Mouse (Mus musculus): Measurements from ENCODE around the gene Mcub.

The Mcub gene

DNA sequence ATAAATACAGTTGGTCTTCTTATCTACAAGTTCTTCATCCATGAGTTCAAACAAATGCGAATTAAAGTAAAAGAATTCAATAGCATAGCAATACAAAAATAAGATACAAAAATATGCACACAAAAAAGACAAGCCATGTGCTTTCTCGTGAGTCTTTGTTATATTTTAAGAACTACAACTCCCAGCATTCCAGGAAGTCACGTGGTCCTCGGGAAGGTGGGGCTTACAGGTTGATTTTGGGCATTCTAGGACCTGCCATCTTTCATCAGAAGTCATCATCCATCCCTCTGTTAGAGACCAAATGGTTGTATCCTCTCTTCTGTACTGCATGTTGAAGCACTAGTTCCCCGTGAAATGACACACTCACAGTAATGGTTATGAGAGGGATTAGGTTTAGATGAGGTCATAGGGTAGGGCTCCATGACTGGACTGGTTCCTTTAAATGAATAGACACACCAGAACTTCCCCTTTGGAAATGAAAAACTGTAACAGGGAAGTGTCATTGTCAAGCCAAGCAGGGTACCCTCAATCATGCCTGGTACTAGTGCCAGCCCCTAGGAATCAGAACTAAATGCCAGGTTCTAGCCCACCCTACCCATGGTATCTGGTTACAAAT lies 20.7 kb downstream of the Mcub start:
- no peak for DNase-seq (ENCODE audit: low read depth)

DNA sequence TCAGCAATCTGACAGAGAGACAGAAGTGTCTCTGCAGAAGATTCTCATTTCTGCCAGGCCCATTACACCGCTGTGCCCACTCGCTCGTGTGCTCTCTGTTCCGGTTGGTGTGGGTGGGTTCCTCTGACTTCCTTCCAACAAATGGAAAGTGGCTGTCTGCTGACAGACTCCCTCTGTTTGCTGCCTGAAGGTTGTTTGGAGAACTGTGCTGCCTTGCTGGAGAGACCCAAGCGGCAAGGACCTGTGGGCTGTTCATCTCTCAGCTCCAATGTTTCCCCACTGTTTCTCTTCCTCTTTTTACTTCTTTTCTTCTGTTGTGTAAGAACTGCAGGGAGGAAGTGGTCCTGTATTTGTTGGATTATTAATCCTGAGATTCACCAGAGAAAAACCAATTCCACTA lies 21.6 kb downstream of the Mcub start:
- DNase-seq (ENCODE audit: low read depth): no peak

DNA sequence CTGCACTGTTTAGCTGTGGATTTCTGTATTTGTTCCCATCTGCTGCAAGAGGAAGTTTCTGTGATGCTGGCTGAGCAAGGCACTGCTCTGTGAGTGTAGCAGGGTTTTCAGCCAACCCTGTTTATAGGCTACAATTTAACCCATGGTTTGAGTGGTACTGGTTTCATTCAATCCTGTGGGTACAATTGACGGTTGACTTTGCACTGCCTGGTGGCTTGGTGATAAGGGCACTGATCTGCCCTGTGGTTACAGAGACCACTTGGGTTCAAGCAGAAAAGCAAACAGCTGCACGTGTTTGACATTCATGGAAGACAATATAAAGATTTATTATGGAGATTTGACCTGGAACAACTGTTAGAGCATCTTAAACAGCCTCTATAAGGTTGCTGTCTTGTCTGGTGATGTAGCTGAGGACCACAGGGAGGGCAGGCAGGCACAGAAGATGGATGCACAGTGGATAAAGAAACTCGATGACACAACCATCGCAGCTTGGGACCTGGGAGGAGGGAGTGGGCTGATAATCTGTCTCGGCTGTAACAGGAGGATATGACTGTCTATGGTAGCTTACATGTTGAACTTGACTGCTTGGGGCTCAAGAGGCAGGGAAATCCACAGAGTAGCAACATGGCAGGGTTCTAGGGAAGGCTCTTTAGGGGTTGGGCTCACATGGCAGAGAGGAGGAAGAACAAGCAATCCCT lies 23.6 kb downstream of the Mcub start:
- no peak for DNase-seq (ENCODE audit: low read depth)

DNA sequence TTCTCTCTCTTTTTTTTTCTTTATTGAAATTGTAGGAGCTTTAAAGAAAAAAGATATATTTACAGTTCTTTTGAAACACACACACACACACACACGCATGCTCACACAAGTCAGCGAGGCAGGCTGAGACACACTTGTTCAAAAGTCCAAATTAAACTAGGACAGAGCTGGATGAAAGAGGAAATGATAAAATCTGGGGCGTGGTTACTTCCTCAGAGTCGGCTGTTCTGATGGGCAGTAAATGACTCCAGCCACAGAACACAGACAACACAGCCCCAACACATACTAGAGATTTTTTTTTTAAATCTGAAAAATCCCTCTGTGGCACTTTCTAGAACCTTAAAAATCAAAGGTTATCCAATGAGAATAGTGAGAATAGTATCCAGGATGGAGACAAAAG lies 26.2 kb downstream of the Mcub start:
- no peak for DNase-seq (ENCODE audit: low read depth)

DNA sequence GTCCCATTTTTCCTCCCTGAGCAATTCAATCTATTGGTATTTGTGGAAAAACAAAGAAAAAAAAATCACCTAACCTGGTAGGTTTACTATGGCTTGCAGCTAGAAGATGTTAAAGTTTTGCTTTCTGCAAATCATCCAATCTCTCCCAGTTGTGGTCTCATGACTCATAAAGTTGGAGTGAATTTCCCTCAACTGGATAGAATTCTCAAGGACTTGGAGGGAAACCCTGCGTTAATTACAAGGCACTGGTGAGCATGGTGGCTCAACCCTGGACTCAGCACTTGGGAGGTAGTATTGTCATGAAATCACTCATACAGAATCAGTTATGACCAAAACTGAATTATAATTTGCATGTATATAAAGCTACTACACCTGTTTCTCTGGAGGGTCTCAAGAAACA lies 28.7 kb downstream of the Mcub start:
- no peak for DNase-seq (ENCODE audit: low read depth)

DNA sequence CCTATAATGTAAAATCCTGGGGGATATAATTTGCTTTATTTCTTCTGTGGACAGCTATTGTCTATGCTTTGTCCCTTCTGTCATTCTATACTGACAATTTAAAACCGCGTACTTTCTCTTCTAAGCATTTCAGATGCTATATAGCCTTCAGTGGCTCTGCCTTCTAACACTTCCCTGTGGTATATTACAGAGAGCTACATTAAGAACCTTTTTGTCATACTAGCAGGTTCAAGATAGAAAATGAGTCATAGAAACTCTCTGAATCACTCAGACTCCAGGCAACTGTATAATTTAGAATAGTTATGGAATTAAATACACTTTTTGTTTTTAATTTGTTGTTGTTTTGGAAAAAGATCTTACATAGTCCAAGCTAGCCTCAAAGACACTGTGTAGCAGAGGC lies 29.2 kb downstream of the Mcub start:
- DNase-seq (ENCODE audit: low read depth): no peak

DNA sequence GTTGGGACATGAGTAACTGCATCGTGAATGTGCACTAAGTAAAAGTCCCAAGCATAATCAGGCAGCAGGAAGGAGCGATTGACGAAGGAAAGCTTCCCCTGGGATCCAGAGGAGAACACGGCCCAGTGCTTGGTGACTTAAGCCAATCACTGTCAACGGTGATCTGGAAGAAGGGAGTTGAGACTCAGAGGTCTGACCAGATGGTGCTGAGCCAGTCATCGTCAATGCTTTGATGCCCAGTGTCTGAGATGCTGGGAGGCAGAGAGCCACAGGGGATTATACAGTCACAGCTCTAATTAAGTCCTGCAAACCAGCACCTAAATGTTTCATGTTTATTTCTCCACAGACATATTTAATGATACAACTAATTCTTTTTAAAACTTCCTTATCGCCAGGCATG lies 30.9 kb downstream of the Mcub start:
- DNase-seq (ENCODE audit: low read depth): no peak

DNA sequence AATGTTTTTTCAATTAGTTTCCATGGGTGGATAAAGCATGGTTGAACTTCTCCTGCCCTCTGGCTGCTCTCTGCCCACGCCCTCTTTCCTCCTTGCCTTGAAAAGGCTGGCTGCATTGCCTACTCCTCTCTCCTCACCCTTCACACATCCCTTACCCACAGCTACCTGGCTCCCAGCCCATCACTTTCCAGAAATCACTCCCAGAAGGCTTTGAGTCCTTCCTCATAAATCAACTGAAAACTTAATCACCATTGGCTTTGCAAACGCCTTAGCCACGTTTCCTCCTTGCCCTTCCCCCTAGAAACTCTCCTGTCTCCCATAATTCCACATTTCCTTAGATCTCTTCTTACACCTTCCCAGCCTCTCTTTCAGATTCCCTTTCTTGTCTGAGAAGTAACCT lies 32.2 kb downstream of the Mcub start:
- DNase-seq (ENCODE audit: low read depth): no peak

DNA sequence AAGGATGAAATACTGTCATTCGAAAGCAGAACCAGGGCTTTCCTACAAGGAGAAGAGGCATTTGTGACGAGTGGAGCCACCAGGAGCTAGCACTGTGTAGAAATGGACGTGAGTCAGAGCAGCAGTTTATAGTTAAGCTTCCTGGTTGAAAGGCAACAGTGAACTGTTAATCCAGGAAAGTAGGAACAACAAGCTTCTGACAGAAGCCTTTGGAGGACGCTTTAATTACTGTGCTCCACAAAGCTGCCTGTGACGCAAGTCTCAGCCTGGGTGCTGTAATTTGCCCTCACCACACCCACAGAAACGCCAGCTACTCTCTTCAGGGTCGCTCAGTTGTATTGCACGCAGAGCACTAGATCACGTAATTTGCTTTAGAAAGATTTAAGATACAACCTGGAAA lies 33.4 kb downstream of the Mcub start:
- DNase-seq (ENCODE audit: low read depth): no peak

DNA sequence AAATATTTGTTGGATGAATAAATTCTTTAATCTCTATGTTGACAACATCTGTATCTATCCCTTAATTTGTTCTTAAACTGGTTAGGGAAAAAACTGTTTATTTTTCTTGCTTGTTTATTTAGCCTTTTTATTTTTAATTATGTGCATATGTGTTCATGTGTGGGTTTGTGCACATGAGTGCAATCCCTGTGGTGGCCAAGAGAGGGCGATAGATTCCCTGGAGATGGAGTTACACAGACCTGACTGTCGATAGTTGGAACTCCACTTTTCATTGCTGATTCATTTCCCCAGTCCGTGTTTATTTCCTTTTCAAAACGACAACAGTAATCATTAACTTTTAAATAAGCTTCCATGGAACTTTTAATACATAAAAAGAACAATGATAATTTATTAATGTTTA lies 37.6 kb downstream of the Mcub start:
- DNase-seq (ENCODE audit: low read depth): peak; percentile 38

DNA sequence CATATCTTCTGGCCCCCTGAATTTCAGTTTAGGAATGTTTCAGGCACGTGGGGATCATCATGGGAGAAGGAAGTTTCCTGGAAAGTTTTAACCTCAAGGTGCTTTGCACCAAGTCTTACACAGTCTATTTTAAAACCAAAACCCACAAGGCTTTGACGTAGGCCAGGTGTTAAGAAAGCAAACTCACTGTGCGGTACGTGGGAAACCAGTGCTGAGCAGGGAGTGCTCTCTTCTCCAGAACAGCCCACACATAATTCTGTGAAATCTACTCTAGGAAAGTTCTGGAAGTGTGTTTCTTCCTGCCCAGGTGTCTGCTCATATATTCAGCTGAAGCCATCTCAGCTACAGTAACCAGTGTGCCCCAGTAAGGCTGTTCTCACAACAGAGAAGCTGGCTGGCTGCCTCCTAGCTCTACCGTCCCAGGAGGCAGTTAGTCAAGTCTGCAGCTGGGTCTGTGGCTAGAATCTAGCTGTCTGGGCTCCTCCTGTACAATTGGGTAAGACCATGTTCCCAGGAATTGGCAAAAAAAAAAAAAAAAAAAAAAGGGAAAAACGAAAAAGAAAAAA lies 39.7 kb downstream of the Mcub start:
- DNase-seq (ENCODE audit: low read depth): no peak

DNA sequence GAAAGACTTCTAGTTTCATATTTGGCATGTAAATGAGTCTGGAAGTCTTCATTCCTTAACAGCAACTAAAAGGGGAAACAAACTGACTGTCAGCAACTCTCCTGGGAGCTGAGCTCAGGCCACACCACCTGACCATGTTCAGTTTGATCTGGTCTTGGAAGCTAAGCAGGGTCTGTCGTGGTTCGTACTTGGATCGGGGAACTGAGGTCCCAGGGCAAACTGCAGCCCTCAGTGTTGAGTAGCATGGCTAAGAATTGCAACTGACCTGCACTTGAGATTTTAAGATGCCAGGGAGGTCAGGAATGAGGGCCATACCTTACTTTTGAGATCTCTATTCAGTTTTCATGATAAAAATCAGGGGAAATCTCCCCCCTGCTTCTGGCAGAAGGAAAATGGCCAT lies 44.1 kb downstream of the Mcub start:
- no peak for DNase-seq (ENCODE audit: low read depth)

DNA sequence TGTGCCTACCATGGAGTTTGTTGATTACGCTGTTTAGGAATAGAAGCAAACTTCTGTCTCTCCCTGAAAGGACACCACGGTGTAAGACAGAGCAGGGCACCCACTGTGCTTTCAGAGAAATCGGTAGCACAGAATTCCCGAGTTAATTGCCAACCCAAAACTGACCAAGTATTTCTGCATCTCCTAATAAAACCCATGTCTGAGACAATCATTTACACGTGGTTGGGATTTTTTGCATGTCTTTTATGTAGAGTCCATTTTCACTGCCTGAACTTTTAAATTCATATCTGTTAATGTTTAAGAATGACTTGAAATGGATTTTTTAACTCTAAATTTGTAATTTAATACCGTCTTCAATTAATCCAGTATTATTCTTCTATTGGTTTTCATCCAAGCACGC lies 46.4 kb downstream of the Mcub start:
- DNase-seq (ENCODE audit: low read depth): no peak

DNA sequence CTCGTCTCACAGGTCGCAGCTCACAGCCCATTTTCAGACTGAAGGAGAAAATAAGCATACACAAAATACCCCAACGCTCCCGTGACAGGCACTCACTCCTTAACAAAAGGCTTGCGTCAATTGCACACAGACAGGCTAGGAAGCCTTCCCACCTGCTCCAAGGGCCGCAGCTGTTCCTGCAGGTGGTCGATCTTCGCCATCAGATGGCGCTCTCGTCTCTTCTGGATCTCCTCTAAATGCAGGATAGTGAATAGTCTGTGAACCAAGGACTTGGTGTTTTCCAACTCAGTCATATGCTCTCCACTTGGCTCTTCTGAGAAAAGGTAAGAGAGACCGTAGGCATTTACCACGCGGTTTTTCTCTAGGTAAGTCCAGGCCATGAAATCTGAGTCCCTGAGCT lies 51.6 kb downstream of the Mcub start:
- DNase-seq (ENCODE audit: low read depth): no peak

DNA sequence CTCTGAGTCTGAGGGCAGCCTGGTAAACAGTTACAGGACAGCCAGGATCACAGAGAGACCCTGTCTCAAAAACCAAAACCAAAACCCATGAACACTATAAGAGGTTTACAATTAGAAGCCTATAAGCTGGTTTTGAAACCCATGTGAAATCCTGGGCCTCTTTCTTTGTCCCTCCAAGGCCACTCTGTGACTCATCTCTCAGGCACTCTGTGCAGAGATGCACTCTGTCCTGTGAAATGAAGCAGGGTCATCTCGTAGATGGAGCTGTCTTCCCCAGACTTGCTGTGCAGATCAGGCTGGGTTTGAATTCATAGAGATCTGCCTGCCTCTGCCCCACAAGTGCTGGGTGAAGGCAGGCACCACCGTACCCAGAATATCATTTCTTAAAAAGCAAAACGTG lies 52.6 kb downstream of the Mcub start:
- DNase-seq (ENCODE audit: low read depth): no peak

DNA sequence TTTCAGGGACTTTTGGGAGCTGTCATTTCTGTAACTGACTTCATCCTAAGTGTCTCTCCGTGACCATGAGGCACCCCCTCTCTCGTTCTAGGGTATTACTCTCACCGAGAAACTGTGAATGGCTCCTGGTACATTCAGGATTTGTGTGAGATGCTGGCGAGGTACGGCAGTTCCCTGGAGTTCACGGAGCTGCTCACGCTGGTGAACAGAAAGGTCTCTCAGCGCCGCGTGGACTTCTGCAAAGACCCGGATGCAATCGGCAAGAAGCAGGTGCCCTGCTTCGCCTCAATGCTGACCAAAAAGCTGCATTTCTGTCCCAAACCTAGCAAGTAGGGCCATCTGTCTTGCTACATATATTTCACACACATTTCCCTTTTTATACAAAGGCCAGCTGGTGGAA lies 56.8 kb downstream of the Mcub start:
- DNase-seq (ENCODE audit: low read depth): no peak

DNA sequence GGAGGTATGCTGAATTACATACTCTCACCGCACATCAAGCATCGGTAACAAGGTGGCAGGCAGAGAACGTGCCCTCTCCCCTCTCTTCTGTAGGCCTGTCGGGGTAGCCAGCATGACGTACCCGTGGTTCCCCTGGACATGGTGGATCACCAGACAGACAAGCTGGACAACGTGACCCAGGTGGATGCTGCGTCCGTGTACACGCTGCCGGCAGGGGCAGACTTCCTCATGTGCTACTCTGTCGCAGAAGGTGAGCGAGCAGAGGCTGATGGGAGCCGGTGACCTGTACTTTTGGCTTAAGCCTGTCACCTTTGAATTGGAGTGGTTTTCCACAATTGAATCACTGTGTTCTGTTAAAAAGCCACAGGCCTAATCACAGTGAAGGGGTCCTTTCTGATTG lies 58.0 kb downstream of the Mcub start:
- no peak for DNase-seq (ENCODE audit: low read depth)

DNA sequence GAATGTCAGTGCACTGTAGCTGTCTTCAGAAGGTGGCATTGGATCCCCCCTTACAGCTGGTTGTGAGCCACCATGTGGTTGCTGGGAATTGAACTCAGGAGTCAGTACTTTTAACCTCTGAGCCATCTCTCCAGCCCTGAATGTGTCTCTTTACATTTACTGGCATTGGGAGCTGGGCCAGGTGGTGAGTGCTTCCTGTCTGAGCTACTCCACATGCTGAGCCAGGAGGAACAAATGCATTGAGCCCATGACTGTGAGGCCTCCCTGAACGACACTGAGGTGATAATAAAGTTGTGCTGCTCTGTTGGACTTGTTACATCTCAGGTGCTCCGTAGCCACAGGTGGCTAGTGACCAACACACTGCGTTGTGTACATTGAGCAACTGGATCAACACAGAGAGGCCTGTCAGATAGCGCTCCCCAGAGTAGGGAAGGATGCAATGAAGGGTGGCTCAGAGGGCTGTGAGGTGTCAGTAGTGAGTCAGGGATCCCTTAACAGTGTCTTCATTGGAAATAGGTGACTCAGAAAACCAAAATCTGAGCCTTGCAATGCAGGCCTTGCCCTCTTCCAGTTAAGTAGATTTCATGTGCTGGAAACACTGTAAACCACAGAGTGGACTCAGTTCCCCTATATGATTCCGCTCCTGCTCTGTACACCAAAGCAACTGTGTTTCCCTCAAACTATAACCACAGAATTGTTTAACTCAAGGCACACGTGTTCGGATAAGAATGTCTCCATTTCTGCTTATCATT lies 65.4 kb downstream of the Mcub start:
- DNase-seq (ENCODE audit: low read depth): no peak

DNA sequence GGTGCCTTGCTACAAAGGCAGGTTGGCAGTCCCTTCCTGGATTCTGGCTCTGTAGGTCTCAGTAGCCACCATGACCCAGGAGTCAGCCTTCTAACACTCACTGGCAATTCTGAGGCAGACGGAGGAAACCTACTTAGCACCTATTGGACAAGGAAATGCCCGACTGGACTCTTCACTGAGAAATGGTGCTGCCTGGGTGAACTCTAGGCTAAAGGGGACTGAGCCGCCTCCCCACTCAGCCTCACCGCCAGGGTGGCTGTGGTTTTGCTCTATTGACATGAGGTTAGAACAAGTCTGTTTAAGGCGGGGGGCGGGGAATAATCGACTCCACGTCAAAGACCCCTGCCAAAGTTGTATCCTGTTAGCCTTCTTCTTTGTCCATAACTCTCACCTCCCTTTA lies 66.1 kb downstream of the Mcub start:
- DNase-seq (ENCODE audit: low read depth): no peak

DNA sequence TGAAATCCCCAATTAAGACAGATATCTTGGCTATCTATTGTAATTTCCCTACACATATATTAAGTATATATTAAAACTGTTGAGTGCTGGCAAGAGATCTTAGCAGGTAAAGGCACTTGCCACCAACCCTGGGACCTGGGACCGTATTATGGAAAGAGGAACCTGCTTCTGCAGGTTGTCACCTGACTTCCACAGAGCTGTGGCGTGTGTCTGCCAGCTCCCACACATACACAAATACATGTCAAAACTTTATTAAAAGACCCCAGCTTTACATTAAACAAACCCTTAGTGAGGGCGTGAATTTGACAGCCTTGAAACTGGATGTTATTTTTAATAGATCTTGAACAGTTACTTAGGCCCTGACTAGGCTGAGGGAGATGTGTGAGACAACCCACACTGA lies 66.6 kb downstream of the Mcub start:
- DNase-seq (ENCODE audit: low read depth): no peak

DNA sequence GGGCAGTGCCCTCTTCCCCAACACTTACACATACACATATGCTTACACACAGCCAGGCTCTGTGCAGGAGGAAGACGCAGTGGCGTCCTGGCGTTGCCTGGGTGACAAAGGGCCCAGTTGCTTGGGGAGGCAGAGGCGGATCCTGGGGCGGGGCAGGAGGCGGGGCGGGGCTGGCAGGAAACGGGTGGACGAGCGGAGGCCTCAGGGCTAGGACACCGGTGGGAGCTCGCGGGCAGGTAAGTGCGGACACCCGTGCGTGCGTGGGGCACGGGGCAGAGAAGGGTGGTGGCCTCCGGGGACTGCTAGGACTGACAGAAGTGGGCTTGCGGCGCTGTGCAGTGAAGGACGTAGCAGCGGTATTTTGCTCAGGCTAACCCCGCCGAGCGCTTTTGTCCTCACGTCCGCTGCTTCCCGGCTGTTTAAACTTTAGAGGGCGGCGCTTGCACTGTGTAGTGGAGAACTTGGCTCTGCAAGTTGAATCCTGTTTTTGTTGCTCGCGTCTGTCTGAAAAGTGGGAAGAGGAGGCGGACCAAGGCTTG lies 68.7 kb downstream of the Mcub start, which contains the start of gene Casp6:
TSS of gene Casp6 (plus strand) at position 155 of the 539 bp plus-strand sequence.
- DNase-seq (ENCODE audit: low read depth): peak; percentile 71

DNA sequence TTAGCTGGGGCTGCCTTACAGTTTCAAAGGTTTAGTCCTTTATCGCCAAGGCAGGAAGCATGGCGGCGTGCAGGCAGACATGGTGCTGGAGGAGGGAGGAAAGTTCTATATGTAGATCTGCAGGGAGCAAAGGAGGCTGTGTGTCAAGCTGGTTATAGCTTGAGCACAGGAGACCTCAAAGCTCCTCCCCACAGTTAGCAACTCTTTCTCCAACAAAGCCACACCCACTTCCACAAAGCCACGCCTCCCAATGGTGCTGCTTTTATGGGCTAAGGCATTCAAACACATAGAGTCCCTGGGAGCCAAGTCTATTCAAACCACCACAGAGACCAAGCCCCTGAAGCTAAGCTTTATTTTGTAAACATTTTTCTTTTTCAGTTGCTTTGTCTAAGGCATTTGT lies 71.1 kb downstream of the Mcub start:
- DNase-seq (ENCODE audit: low read depth): peak; percentile 63

DNA sequence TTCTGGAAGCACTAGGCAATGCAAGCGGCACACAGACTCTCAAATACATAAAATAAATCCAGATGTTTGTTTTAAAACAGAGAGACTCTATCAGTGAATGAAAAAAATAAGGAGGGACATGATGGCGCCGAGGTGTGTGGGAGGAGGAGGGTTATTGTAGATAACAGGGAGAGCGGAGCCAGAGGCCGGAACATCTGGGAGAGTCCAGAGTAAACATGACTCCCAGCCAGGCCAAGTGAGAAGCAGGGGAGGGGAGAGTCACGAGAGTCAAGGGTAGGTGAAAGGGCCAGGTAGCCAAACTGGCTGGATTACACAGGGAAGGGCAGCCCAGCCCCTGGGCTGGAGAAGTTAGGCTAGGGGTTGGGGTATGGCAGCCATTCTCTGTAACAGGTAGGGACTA lies 73.4 kb downstream of the Mcub start:
- no peak for DNase-seq (ENCODE audit: low read depth)
